Mouse (Mus musculus): ENCODE measurements around the gene Olfr1311. TPM values are rescaled to one million over a fixed set of nuclear protein-coding genes. Genes with fewer than 3 reads are reported as not detected.
"Not testable (repeated sequence)": the region's sequence is repeated elsewhere in the genome, so short reads cannot be mapped to it uniquely, and the experiment has no call there.

The Olfr1311 gene
- not detected in 2 replicates for polyA plus RNA-seq (2012; rRNA removed)

DNA sequence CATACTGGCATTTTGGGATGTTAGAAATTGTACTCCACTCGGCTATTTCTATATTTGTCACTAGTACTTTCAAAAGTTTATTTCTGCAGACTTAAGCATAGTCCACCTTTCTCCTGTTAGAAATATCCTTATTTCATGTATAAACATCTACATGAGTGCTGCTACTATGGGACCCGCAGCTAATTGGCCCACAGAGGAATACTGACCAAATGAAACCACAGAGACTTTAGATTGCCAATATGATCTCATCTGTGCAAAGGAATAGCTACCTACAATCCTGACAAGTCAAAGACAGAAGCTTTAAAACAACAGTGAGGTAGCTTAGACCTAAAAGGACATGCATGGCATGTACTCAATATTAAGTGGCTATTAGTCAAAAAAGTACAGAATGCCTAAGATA, at the start of gene Olfr1311:
TSS of gene Olfr1311 (minus strand) at position 101 of the 400 bp plus-strand sequence.
- DNase-seq (ENCODE audit: low read depth, low spot score) = no peak
- WGBS = 87% methylated on average over 2 of the region's 2 CpGs

DNA sequence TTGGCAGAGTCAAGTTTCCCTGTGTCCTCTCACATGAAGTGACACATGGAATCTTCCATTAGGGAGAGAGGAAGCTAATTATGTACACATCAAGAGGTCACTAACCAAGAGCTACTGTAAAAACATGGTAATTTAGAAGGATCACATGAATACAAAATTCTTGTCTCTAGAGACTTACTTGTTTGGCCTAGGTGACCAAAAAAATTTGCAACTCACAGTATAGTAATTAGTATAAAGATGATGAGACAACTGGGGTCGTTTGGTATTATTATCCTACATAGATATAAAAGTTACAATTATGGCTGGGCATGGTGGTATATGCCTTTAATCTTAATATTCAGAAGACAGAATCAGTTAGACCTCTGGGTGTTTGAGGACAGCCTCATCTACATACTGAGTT, 25.9 kb upstream of the Olfr1311 start, which contains the start of gene Olfr1312:
TSS of gene Olfr1312 (minus strand) at position 101 of the 400 bp plus-strand sequence.
- DNase-seq (ENCODE audit: low read depth, low spot score) = no peak

DNA sequence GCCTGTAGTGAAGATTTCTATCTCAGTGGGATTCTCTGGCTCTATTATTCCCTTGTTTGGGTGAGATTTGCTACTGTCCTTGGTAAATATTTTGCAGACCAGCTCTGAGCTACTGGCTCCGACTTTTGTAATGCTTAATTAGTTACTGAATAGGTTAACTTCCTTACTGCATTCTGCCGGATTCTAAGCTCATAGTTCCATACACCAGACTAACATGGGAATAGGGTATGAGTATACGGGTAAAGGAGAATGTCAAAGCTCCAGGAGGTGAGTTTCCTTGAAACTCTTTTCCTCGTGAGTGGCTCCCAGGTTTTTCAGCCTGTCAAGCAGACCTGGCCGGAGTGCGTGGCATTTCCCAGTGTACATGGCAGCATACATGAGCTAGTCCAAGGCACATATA, 2.8 kb upstream of the Olfr1311 start:
- DNase-seq (ENCODE audit: low read depth, low spot score) = not testable (repeated sequence)
- 44% methylated on average over 6 of the region's 6 CpGs for WGBS

More for the DNA sequence above, 25.9 kb upstream of the Olfr1311 start, which contains the start of gene Olfr1312:
- WGBS = 10% methylated on average over 1 of the region's 1 CpGs

DNA sequence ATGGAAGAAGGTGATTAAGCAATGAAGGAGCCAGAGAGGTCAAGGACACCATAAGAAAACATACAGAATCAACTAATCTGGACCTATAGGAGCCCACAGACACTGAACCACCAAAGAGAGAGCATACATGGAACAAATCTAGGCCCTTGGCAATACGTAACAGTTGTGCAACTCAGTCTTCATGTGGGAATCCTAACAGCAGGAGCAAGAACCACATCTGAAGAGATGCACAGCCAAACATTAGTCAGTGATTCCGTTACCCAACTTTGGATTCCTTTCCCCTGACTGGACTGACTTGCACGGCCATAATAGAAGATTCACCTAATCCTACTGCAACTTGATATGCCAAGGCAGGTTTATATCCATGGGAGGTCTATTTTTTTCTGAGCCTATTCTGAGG, 9.3 kb downstream of the Olfr1311 start:
- no peak for DNase-seq (ENCODE audit: low read depth, low spot score)
- WGBS = 76% methylated on average over 3 of the region's 3 CpGs

DNA sequence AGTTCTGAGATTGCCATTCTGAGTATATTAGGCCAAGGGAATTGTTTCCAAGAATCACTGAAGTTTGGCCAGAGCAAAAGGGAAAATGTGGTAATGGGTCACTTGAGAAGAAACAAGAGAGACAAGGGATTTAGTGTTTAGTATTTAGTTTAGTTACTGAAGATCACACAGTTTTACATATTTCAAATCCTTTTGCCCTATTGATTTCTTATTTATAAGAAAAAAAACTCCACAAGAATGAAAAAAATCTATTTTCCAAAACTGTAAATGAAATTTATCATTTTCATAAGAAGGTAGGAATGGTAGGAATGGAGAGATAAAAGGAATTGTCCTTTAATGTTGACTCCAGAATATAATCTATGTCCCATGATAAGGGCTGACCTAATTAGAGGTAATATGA, 11.6 kb downstream of the Olfr1311 start, which contains the start of gene Olfr1310:
TSS of gene Olfr1310 (minus strand) at position 101 of the 400 bp plus-strand sequence.
- no peak for DNase-seq (ENCODE audit: low read depth, low spot score)

DNA sequence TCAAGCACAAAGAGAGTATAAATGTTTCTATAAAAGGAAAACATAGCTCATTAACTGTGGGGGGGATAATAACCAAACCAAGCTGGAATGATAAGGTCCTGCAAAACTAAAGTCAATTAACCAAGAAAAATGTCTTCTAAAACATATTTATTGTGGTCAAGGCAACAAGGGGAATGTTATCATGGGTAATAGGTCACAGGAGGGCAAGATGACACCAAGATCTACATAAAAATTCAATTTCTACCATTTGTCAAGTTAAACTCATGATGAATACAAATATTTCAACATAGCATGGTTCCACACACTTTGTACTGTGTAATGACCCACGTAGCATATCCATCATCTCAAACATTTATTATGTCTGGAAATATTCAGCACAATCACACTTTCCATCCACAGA, 34.0 kb downstream of the Olfr1311 start, which contains the start of gene Olfr1309:
TSS of gene Olfr1309 (minus strand) at position 101 of the 400 bp plus-strand sequence.
- no peak for DNase-seq (ENCODE audit: low read depth, low spot score)
- 40% methylated on average over 1 of the region's 1 CpGs for WGBS

Other genes starting within 250 kb of the Olfr1311 start
- not detected in 2 replicates for gene Olfr1302, start 247.0 kb downstream of the Olfr1311 start, polyA plus RNA-seq (2012; rRNA removed)
- gene Olfr1303, start 204.1 kb downstream of the Olfr1311 start, polyA plus RNA-seq (2012; rRNA removed) = not detected in 2 replicates
- not detected in 2 replicates for gene Olfr1305, start 147.3 kb downstream of the Olfr1311 start, polyA plus RNA-seq (2012; rRNA removed)
- gene Olfr1306, start 108.1 kb downstream of the Olfr1311 start, polyA plus RNA-seq (2012; rRNA removed) = not detected in 2 replicates
- not detected in 2 replicates for gene Olfr1307, start 75.0 kb downstream of the Olfr1311 start, polyA plus RNA-seq (2012; rRNA removed)
- not detected in 2 replicates for gene Olfr1308, start 59.5 kb downstream of the Olfr1311 start, polyA plus RNA-seq (2012; rRNA removed)
- not detected in 2 replicates for gene Olfr1309, start 34.1 kb downstream of the Olfr1311 start, polyA plus RNA-seq (2012; rRNA removed)
- not detected in 2 replicates for gene Olfr1310, start 11.7 kb downstream of the Olfr1311 start, polyA plus RNA-seq (2012; rRNA removed)
- gene Olfr1312, start 25.8 kb upstream of the Olfr1311 start, polyA plus RNA-seq (2012; rRNA removed) = not detected in 2 replicates
- not detected in 2 replicates for gene Olfr1313, start 53.4 kb upstream of the Olfr1311 start, polyA plus RNA-seq (2012; rRNA removed)
- not detected in 2 replicates for gene Olfr1314, start 72.4 kb upstream of the Olfr1311 start, polyA plus RNA-seq (2012; rRNA removed)
- not detected in 2 replicates for gene Olfr1315-ps1, start 91.0 kb upstream of the Olfr1311 start, polyA plus RNA-seq (2012; rRNA removed)
- gene Olfr1316, start 110.6 kb upstream of the Olfr1311 start, polyA plus RNA-seq (2012; rRNA removed) = not detected in 2 replicates
- gene Olfr1317, start 115.9 kb upstream of the Olfr1311 start, polyA plus RNA-seq (2012; rRNA removed) = not detected in 2 replicates
- not detected in 2 replicates for gene Olfr1318, start 129.8 kb upstream of the Olfr1311 start, polyA plus RNA-seq (2012; rRNA removed)
- gene Lpcat4, start 215.1 kb upstream of the Olfr1311 start, polyA plus RNA-seq (2012; rRNA removed) = 55.7 and 150 TPM in 2 replicates
- gene Nutm1, start 234.9 kb upstream of the Olfr1311 start, polyA plus RNA-seq (2012; rRNA removed) = not detected in 2 replicates
- 96.1 and 105 TPM in 2 replicates for gene Nop10, start 237.5 kb upstream of the Olfr1311 start, polyA plus RNA-seq (2012; rRNA removed)
- 15.2 and 32.1 TPM in 2 replicates for gene Slc12a6, start 241.4 kb upstream of the Olfr1311 start, polyA plus RNA-seq (2012; rRNA removed)
- 0.02 TPM in 1 of 2 replicates, not detected in the other for gene Gm21985, start 241.9 kb upstream of the Olfr1311 start, polyA plus RNA-seq (2012; rRNA removed)

All from large intestine, adult 2 months (tissue).